Comparison of ENCODE assay signal across 33 mouse cellular contexts in genomic region chr19:43813315-43813714, GRCm38 (mm10). TPM values are rescaled to one million over a fixed set of nuclear protein-coding genes. Genes with fewer than 3 reads are reported as not detected.
DNase-seq lines count a peak whose midpoint lies in the region; ATAC-seq and TF ChIP-seq lines count a peak whose summit lies in the region.
"Had no signal": no experiment of that assay in that cellular context is flagged by ENCODE, and none has a peak within 500 bp of the region (broad histone marks: within the 10 kb centered on the region; RNA-seq: fewer than 3 reads in every experiment).

No protein-coding gene starts in this region.

- H3K4me3 ChIP-seq in kidney, embryonic 15.5 days (replicated peaks), result no peak overlapping the region
- no peak overlapping the region for H3K4me3 ChIP-seq in intestine, embryonic 15.5 days (replicated peaks)
- H3K4me3 ChIP-seq in intestine, postnatal 0 days (ENCODE audit: low read depth, low read length), result no peak overlapping the region
- H3K4me3 ChIP-seq in stomach, embryonic 16.5 days (replicated peaks; ENCODE audit: low read length), result no peak overlapping the region
- no peak overlapping the region for H3K4me3 ChIP-seq in forebrain, embryonic 11.5 days (ENCODE audit: low read depth, low read length)
- H3K4me3 ChIP-seq: embryonic facial prominence, embryonic 13.5 days; forebrain, embryonic 12.5 days; heart, adult 2 months; heart, embryonic 12.5 days; layer of hippocampus, adult 2 months; limb, embryonic 13.5 days; liver, embryonic 15.5 days; megakaryocyte, embryonic 14.5 days; midbrain, embryonic 12.5 days; stomach, embryonic 15.5 days had no signal

- DNase-seq in kidney, adult 9 months, result peak; percentile 72
- DNase-seq in spleen, postnatal 14 days (ENCODE audit: low spot score in 2 of 2), result no peak
- DNase-seq in forebrain, embryonic 11.5 days (ENCODE audit: low spot score), result no peak
- DNase-seq: adrenal gland, adult 2 months; adrenal gland, postnatal 36 days; cerebellum, adult 18-20 months; cerebellum, postnatal 10 days; forebrain, postnatal 0 days; heart, adult 2 months; heart, postnatal 4 days; lung, postnatal 4 days; thymus, adult 2 months; thymus, postnatal 36 days had no signal

- H3K36me3 ChIP-seq in kidney, embryonic 15.5 days, result no peaks in the 10 kb centered on the region
- H3K36me3 ChIP-seq in intestine, embryonic 15.5 days, result no peaks in the 10 kb centered on the region
- peaks cover 13% of the 10 kb centered on the region; the same call in 1 of the 2 replicates for H3K36me3 ChIP-seq in intestine, postnatal 0 days (ENCODE audit: control insufficient read depth, insufficient read depth)
- H3K36me3 ChIP-seq in stomach, embryonic 16.5 days (ENCODE audit: control insufficient read depth, insufficient read depth, low read length), result no peaks in the 10 kb centered on the region
- no peaks in the 10 kb centered on the region for H3K36me3 ChIP-seq in forebrain, embryonic 11.5 days (ENCODE audit: control insufficient read depth, insufficient read depth, low read length)
- H3K36me3 ChIP-seq: embryonic facial prominence, embryonic 13.5 days; forebrain, embryonic 12.5 days; heart, embryonic 12.5 days; limb, embryonic 13.5 days; liver, embryonic 15.5 days; midbrain, embryonic 12.5 days; stomach, embryonic 15.5 days had no signal

- WGBS in kidney, embryonic 15.5 days, result 86% methylated on average over 10 of the region's 10 CpGs
- 65% methylated on average over 10 of the region's 10 CpGs for whole genome bisulfite sequencing in intestine, embryonic 15.5 days
- WGBS in intestine, postnatal 0 days, result 43% methylated on average over 10 of the region's 10 CpGs
- WGBS in stomach, embryonic 16.5 days, result 65% methylated on average over 10 of the region's 10 CpGs
- 87% methylated on average over 10 of the region's 10 CpGs for WGBS in forebrain, embryonic 11.5 days

- H3K4me1 ChIP-seq in kidney, embryonic 15.5 days, result no peaks in the 10 kb centered on the region
- H3K4me1 ChIP-seq in intestine, embryonic 15.5 days (replicated peaks), result peaks cover 12% of the 10 kb centered on the region
- peaks cover 13% of the 10 kb centered on the region; the same call in 1 of the 2 replicates for H3K4me1 ChIP-seq in intestine, postnatal 0 days (replicated peaks; ENCODE audit: control insufficient read depth, insufficient read depth, low read length)
- peaks cover 11% of the 10 kb centered on the region for H3K4me1 ChIP-seq in stomach, embryonic 16.5 days (ENCODE audit: control insufficient read depth, insufficient read depth, low read length)
- no peaks in the 10 kb centered on the region for H3K4me1 ChIP-seq in forebrain, embryonic 11.5 days (replicated peaks; ENCODE audit: control insufficient read depth, insufficient read depth, low read length)
- H3K4me1 ChIP-seq: embryonic facial prominence, embryonic 13.5 days; forebrain, embryonic 12.5 days; midbrain, embryonic 12.5 days had no signal

- no peaks in the 10 kb centered on the region for H3K9me3 ChIP-seq in kidney, embryonic 15.5 days (replicated peaks)
- H3K9me3 ChIP-seq in intestine, embryonic 15.5 days, result no peaks in the 10 kb centered on the region
- H3K9me3 ChIP-seq in intestine, postnatal 0 days (ENCODE audit: control insufficient read depth), result no peaks in the 10 kb centered on the region
- no peaks in the 10 kb centered on the region for H3K9me3 ChIP-seq in stomach, embryonic 16.5 days (replicated peaks; ENCODE audit: control insufficient read depth, low read length)
- H3K9me3 ChIP-seq in forebrain, embryonic 11.5 days (ENCODE audit: control insufficient read depth, low read length), result no peaks in the 10 kb centered on the region
- H3K9me3 ChIP-seq: embryonic facial prominence, embryonic 13.5 days; forebrain, embryonic 12.5 days; heart, embryonic 12.5 days; limb, embryonic 13.5 days; liver, embryonic 15.5 days; megakaryocyte, embryonic 14.5 days; midbrain, embryonic 12.5 days; stomach, embryonic 15.5 days had no signal

- no peak for ATAC-seq in kidney, embryonic 15.5 days (replicated peaks; ENCODE audit: low FRiP score)
- ATAC-seq in intestine, embryonic 15.5 days, result peak; percentile 93
- ATAC-seq in intestine, postnatal 0 days, result peak; percentile 91
- ATAC-seq in stomach, embryonic 16.5 days (ENCODE audit: insufficient read depth, low FRiP score), result peak; percentile 79
- ATAC-seq in forebrain, embryonic 11.5 days (replicated peaks; ENCODE audit: low FRiP score), result no peak
- ATAC-seq: activated CD4-positive, CD25-positive, alpha-beta regulatory T cell, adult 4 months; forebrain, postnatal 0 days; inflammation-experienced regulatory T-cells, adult 6 months had no signal

- no peak overlapping the region for H3K4me2 ChIP-seq in kidney, embryonic 15.5 days
- H3K4me2 ChIP-seq in intestine, embryonic 15.5 days (replicated peaks), result no peak overlapping the region
- no peak overlapping the region for H3K4me2 ChIP-seq in intestine, postnatal 0 days (replicated peaks; ENCODE audit: low read depth)
- H3K4me2 ChIP-seq in stomach, embryonic 16.5 days (ENCODE audit: low read depth, low read length), result no peak overlapping the region
- no peak overlapping the region for H3K4me2 ChIP-seq in forebrain, embryonic 11.5 days (ENCODE audit: low read depth, low read length, severe bottlenecking)
- H3K4me2 ChIP-seq: embryonic facial prominence, embryonic 13.5 days; forebrain, embryonic 12.5 days; heart, embryonic 12.5 days; hindbrain, embryonic 14.5 days; limb, embryonic 13.5 days; liver, embryonic 15.5 days; midbrain, embryonic 12.5 days; stomach, embryonic 15.5 days had no signal

- no peaks in the 10 kb centered on the region for H3K27me3 ChIP-seq in kidney, embryonic 15.5 days
- no peaks in the 10 kb centered on the region for H3K27me3 ChIP-seq in intestine, embryonic 15.5 days (replicated peaks)
- H3K27me3 ChIP-seq in intestine, postnatal 0 days (replicated peaks; ENCODE audit: control insufficient read depth, insufficient read depth, low read length), result no peaks in the 10 kb centered on the region
- H3K27me3 ChIP-seq in stomach, embryonic 16.5 days (ENCODE audit: control insufficient read depth, insufficient read depth, low read length), result no peaks in the 10 kb centered on the region
- no peaks in the 10 kb centered on the region for H3K27me3 ChIP-seq in forebrain, embryonic 11.5 days (ENCODE audit: control insufficient read depth, insufficient read depth, low read length)
- H3K27me3 ChIP-seq: CH12.LX; embryonic facial prominence, embryonic 13.5 days; forebrain, embryonic 12.5 days; heart, embryonic 12.5 days; limb, embryonic 13.5 days; midbrain, embryonic 12.5 days; stomach, embryonic 15.5 days had no signal

- H3K27ac ChIP-seq in kidney, embryonic 15.5 days, result no peak overlapping the region
- 0 out of 2 replicates have a peak overlapping the region, but pooled peaks have one; percentile 27 for H3K27ac ChIP-seq in intestine, embryonic 15.5 days
- peak overlapping the region; percentile 65; the same call in 1 of the 2 replicates for H3K27ac ChIP-seq in intestine, postnatal 0 days (ENCODE audit: low read depth, low read length)
- H3K27ac ChIP-seq in stomach, embryonic 16.5 days (ENCODE audit: low read length), result no peak overlapping the region
- no peak overlapping the region for H3K27ac ChIP-seq in forebrain, embryonic 11.5 days (ENCODE audit: low read depth, low read length)
- H3K27ac ChIP-seq: embryonic facial prominence, embryonic 13.5 days; forebrain, embryonic 12.5 days; heart, adult 2 months; hindbrain, embryonic 14.5 days; layer of hippocampus, adult 2 months; limb, embryonic 13.5 days; liver, embryonic 15.5 days; midbrain, embryonic 12.5 days; stomach, embryonic 15.5 days had no signal

- no peak overlapping the region for H3K9ac ChIP-seq in kidney, embryonic 15.5 days
- H3K9ac ChIP-seq in intestine, embryonic 15.5 days, result no peak overlapping the region
- H3K9ac ChIP-seq in intestine, postnatal 0 days (ENCODE audit: low read depth, low read length), result no peak overlapping the region
- H3K9ac ChIP-seq in stomach, embryonic 16.5 days (ENCODE audit: low read length), result no peak overlapping the region
- H3K9ac ChIP-seq in forebrain, embryonic 11.5 days (ENCODE audit: low read length), result no peak overlapping the region
- H3K9ac ChIP-seq: embryonic facial prominence, embryonic 13.5 days; forebrain, embryonic 12.5 days; forebrain, postnatal 0 days; heart, embryonic 12.5 days; hindbrain, embryonic 14.5 days; limb, embryonic 13.5 days; liver, embryonic 15.5 days; midbrain, embryonic 12.5 days; stomach, embryonic 15.5 days had no signal

- no peak for TF ChIP-seq CTCF in intestine, postnatal 0 days (IDR thresholded peaks at IDR 0.05; ENCODE audit: low read depth)

RNA-seq across cellular contexts. Expression of gene Abcc2, which starts 31.3 kb away (rescaled TPM):
- 3.7 and 4.0 TPM in 2 replicates for polyA plus RNA-seq in kidney, embryonic 15.5 days (2015; fragmentation: Nextera tagmentation; extraction: Ambion mirVana)
- polyA plus RNA-seq in intestine, embryonic 15.5 days (2015; fragmentation: Nextera tagmentation; extraction: Ambion mirVana), result 16.7 and 24.3 TPM in 2 replicates
- polyA plus RNA-seq in intestine, postnatal 0 days (2015; fragmentation: Nextera tagmentation; extraction: Ambion mirVana), result 90.5 and 129 TPM in 2 replicates
- 1.7 and 2.2 TPM in 2 replicates for polyA plus RNA-seq in stomach, embryonic 16.5 days (2015; fragmentation: Nextera tagmentation; extraction: Ambion mirVana)
- not detected in 2 replicates for polyA plus RNA-seq in forebrain, embryonic 11.5 days (2014; fragmentation: Nextera tagmentation; extraction: Ambion mirVana)
- polyA plus RNA-seq: activated CD4-positive, CD25-positive, alpha-beta regulatory T cell, adult 4 months; C2C12; forebrain, embryonic 12.5 days; heart, postnatal 0 days; inflammation-experienced regulatory T-cells, adult 6 months; lung, embryonic 16.5 days; midbrain, embryonic 12.5 days had no signal

Comparison
In these comparisons a context has a peak if more than half of its experiments do, and no peak if none do; other contexts are left out.
1. ATAC-seq: peak in intestine, embryonic 15.5 days (single experiment), intestine, postnatal 0 days (single experiment) and stomach, embryonic 16.5 days (single experiment); none in kidney, embryonic 15.5 days (single experiment) and forebrain, embryonic 11.5 days (single experiment).
2. H3K27ac ChIP-seq: peak in intestine, embryonic 15.5 days (single experiment) and intestine, postnatal 0 days (single experiment); none in kidney, embryonic 15.5 days (single experiment), stomach, embryonic 16.5 days (single experiment) and forebrain, embryonic 11.5 days (single experiment).